Mouse (Mus musculus) megakaryocyte, embryonic 14.5 days (primary cell): ENCODE measurements at regions not wholly inside any gene's neighbourhood (a gene's known extent, or its start where the extent isn't known, plus 50 kb on each side); places are given as distances from the start of the nearest gene placed in this dataset.

ENCODE experiments used
- FLI1 ChIP-seq: IDR thresholded peaks from 2 replicates; pipeline ENCODE4 v1.6.1; 2012; ENCODE audit warnings: low read length, inconsistent platforms, mixed read lengths
- GATA1 ChIP-seq: IDR thresholded peaks from 3 replicates; pipeline ENCODE4 v1.6.1; 2012; ENCODE audit warnings: mixed read lengths, low read length, inconsistent platforms, borderline replicate concordance

- TF ChIP-seq GATA1 (no peak), FLI1 (no peak)
Measured at GRCm38 (mm10) chr6:15537279-15537678, 183.2 kb upstream of the Mdfic start.
